Mouse (Mus musculus) telencephalon, adult 2 months (tissue): ENCODE results near the gene Rtl6.

ENCODE experiments used
- DNase-seq: peaks from one replicate; pipeline ENCODE4 v3.0.0-alpha.2; 2011; ENCODE audit warnings: low read depth, low spot score

Gene Rtl6

DNA sequence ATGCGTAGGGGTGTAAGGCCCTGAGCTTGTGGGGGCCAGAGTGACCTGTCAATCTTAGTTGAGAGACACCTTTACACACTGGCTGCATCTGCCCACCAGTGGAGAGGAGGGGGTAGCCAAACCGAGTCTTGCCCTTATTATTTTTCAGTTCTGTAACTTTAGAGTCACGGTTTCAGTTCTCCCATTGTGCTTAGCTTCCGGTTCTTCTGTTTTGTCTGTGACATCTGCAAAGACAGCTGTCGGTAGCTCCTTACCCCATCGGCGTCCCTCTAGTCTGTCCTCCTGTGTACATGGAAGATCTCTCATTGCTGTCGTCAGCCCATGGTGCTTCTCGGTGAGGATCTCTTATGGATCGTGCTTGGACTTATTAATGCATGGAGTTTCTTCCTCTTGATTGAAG is 20.5 kb downstream of the Rtl6 start:
- DNase-seq: no peak

DNA sequence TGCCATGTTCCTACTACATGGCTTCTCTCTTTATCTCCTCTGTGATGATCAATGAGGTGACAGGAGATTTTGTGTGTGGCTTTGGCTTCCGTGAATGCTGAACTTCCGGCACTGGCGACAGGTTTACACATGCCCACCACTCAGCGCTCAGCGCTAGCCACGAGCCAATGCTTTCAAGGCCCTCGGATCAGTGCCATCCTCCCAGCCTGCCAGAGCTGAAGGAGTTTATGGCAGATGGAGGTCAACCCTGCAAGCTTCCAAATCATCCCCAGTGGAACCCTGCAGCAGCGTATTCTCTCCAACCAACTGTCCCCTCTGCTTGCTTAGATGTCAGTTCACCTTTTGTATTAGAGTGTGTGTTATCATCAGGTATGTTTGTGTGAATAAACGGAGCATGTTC is 21.0 kb downstream of the Rtl6 start:
- no peak for DNase-seq

DNA sequence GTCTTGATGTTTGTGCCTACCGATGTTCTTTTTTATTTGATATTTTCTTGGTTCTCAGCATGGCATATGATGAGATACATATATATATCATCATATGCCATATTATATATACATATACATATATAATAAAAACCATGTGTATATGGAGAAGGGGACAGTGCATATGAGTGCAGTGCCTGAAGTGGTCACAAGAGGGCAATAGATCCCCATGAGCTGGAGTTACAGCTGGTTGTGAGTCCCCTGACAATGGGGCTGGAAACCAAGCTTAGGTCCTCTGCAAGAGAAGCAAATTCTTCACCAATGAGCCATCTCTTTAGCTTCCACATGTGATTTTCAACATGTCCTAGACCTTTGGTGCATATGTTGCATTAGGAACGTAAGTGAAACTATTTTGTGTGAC is 21.7 kb downstream of the Rtl6 start:
- DNase-seq: no peak

DNA sequence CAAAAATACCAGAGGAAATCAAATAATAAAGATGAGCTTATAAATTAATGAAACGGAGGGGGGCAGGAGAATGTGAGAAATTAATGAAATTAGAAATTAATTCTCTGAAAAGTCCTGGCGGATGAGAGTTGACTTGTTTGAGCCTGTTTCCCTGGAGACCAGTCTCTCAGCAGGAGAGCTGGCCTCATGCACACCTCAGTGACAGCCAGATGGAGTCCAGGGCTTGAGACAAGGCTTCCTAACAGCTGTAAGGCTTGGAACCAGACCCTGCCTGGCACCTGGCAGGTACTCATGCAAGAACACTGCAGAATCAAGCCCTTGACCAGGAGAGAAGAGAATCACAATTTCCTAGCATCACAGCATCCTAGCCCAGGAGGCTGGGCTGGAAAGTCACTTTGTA is 25.4 kb downstream of the Rtl6 start:
- no peak for DNase-seq

DNA sequence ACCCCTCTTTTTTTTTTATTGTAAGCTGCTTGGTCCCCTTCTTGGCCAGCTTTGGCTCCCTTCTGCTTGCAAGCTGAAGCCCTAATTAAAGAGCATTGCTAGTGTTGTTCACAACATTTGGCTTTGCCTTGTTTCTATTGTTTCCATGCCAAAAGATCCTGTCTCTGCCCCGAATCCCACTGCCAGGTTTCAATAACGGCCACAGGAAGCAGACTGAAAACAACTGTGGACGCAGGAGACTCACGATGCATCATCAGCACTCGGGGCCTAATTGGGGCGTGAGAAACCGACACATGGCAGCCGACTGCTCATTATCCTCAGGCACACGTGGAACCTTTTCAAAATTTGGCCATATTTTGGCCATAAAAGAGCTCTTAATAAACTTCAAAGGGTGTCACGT is 26.1 kb downstream of the Rtl6 start:
- no peak for DNase-seq

DNA sequence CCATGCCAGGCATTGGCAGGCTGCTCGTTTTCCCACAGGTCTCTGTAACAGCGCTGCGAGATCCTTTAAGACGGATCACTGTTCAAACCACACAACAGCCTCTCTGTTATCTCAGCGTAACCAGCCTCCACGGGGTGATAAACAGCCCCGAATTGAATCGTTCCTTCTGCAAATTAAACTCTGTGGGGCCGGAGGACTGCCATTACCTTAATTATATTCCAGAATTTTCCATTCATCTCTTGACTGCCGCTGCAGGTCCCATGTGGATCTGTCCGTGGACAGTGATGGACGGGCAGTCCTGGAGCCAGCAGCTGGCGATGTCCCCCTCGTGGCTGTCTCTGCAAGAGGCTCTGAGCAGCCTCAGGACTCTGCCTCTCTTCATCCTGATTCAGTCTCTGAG is 30.7 kb downstream of the Rtl6 start:
- DNase-seq: no peak

DNA sequence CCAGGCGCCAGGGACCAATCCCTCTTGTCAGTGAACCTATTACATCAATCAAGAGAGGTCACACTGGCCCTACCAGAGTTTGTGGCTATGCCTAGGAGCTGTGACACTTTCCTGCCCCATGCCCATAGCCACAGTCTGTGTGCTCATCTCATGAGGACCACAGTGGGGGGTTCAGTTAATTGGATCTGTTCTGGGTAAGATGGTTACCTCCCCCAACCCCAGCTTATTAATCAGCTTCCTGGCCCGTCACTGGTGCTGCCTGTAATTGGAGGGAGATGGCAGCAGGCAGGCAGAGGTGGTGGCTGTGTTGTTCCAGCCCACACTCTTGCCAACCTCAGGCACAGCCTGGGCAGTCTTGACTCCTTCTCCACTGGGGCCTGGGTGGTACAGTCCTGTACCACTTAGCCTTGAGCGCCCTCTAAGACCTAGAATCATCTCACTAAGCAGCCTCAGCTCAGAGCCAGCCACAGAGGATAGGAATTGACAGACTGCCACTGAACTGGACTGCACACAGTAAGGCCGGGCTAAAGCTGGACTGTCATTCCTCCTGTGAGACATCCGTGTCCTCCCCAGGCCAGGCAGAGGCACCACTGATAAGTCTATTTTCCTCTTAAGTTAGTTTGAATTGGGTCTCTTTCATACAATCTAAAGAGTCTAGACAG is 32.3 kb downstream of the Rtl6 start:
- DNase-seq: no peak

DNA sequence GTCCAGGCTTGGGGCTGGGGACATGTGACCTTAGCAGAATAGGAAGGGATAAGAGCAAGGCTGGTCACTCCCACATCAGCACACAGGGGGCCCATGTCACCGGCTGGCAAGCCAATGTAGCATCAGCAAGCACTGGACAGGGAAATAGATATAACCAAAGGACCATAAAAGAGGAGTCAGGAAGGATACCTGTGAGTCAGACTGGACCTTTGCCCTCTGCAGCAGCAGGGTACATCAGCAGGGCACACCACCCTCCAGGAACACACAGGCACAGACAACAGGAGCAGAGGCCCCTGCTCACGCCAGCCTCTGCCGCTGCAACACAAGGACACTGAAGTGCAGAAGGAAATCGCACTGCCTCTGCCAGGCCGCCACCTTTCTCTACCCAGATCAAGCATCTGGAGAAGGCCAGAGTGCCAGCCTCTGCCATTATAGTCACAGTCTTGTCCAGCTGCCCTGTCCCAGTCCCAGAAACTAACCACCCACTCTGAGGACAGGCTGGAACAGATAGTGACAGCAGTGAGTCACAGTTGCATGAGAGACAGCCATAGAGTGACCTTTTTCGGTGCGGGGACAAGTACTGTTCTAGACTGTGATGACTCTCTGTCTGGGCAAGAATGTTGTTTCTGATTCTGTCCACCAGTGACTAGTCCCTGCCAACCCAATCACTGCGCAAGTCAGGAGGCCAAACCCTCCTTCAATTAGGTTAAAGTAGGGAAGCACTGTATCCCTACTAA is 34.5 kb downstream of the Rtl6 start:
- DNase-seq: no peak

DNA sequence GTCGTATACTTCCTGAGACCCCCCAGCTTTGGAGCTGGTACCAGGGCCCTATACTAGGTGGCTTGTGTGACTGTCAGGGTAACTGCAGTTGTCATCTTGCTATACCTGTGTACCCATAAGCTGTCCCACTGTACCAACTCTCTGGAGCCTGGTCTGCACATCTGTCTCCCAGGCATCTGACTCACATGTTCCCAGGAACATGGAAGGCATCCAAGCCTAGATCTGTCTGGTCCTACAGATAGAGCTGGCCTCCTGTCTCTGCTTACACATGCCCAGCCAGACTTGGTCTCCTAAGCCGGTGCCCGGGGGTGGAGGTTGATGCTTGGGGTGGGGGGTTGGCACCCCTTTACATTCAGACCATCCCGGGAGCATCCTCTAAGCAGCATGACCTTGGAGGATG is 36.1 kb downstream of the Rtl6 start:
- DNase-seq: no peak

DNA sequence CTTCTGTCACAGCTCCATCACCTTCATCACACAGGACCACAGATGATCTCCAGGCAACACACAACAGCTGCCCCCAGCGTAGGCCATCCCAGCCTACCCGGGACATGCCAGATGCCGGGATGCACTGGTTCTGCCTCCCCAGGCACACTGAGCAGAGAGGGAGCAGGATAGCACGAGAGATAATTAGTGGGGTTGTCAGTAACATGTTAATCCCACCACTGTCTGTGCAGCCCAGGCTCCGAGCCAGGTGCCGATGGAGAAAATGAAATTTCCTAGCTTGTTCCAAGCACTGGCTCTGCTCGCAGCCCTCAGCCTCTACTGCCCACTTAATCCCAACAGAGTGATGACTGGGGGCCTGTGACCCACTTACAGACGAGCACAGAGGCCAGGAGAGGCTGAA is 39.1 kb downstream of the Rtl6 start:
- DNase-seq: no peak

DNA sequence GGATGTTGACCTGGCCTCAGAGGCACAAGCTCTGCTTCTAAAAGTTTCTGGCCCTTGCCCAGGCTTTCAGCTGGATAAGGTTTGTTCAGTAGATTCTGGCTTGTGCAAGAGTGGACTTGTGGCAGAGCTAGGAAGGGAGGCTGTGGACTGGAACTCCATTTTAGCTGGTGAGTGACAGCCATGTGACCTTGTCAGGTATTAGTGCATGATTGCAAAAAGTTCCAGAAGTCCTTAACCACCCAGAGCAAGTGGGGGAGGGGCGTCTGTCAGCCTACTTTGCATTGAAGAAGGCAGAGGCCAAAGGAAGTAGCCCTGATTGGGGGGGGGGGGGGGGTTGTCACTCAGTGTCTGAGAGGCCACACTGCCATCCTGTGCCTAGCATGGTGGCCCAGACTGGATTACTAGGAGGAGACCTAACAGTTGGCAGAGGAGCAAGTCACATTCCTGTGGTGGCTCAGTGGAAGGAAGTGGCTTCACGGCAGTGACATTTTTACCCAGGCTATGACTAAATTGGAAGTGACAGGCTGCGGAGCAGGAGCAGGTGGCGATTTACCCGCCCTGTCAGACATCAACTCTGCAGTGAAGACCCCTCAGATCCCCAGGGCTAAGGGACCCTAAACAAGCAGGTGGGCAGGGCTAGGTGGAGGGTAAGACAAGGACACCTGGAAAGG is 44.9 kb downstream of the Rtl6 start:
- DNase-seq: no peak

DNA sequence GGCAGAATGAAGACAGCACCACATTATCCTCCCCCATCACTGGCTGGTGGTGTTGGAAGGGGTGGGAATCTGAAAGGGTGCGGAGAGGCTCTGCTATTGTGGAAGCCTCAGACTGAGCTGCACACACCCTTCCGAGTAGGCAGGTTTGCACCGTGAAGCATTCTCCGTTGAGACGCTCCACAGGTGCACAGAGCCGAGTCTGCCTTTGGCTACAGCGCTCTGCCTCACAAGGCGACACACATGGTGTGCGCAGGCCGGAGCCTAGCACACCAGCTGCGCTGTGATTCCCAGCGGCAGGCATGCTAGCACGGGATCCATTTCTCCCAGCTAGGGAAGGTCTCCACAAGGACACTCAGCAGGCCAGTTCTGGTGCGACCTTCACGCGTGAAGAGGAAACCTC is 47.6 kb downstream of the Rtl6 start:
- DNase-seq: peak; percentile 60

DNA sequence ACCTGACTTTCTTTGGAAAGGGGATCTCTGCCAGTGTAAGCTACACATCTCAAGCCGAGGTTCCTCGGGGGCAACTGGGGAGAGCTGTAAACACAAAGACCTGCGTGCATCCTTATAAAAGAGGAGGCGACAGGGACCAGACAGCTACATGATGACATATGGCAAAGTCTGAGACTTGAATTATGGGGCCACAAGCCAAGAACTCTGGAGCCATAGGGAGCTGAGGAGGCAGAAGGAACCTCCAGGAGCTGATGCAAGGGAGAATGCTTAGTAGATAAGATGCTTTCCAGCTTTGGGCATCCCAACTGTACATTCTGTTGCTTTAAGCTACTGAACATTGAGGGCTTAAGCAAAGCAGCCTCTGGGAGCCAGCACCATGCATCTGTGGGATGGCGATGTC is 48.5 kb downstream of the Rtl6 start:
- DNase-seq: no peak

DNA sequence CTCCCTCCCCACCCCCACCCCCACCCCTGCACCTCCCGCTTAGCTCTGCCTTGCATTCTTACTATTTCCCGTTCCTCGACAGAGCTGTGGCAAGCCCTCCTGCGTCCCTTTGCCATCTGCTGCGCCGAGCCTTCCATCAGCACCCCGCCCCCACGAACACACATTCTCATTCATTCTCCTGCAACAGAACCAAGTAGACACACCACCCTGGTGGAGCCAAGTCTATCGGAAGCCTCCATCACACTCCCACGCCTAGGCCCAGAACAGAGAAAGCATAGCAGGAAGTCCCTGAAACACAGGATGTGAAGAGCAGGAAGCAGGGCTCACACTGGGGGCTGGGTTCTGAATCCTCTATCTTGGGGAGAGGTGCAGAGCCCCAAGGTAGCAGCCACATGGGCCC is 51.6 kb downstream of the Rtl6 start:
- DNase-seq: peak; percentile 78

DNA sequence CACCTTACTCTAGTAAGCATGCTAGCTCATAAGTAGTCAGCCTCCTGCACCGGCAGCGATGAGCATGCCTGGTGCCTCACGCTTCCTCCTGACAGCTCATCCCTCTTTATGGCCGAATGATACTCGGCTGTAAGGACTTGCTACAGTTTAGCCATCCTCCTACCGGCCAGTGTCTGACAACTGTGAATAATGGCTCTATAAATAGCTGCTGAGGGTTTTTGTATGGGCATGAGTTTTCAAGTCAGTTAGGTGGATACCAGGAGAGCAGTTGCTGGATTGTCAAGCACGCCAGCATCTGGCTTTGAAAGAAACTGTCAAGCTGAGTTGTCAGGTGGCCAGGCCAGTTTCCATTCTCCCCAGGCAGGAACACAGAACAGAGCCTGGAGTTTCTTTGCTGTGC is 52.7 kb downstream of the Rtl6 start:
- no peak for DNase-seq
